Mouse (Mus musculus): ENCODE results near the gene Fgfr2. TPM values are rescaled to one million over a fixed set of nuclear protein-coding genes. Genes with fewer than 3 reads are reported as not detected.

Fgfr2 gene
- polyA plus RNA-seq, 1 experiment from 2014 or later, result 11.2 TPM

DNA sequence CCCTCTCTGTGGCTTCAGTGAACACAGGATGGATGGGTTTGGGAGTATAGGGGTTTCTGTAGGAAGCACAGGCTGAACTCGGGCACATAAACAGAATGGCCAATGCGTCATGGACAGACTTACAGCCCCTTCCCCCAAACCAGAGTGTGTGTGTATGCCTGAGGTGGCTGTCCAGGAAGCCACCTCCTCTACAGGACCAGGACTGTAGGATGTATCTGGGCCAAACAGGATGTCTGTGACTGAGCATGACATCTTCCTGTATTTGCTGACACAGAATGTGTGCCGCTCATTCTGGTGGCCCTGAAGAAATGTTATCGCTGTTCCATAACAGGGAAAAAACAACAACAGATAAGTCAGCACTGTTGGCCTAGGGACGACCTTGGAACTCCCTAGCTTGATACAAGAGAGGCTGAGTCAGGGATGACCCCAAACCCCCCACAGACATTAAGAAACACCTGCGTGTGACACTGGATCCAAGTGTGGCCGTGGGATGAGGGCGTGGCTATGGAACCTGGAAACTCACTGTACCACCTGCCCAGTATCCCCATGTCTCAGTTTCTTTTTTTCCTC is 687.6 kb downstream of the Fgfr2 start:
- DNase-seq, result no peak
- Histone ChIP-seq H3K4me3 (ENCODE audit: low read depth, low read length) (no peak overlapping the region), H3K4me2 (ENCODE audit: low read depth, low read length) (no peak overlapping the region), H3K4me1 (ENCODE audit: insufficient read depth) (no peaks in the 10 kb centered on the region), H3K36me3 (replicated peaks; ENCODE audit: insufficient read depth, low read length) (no peaks in the 10 kb centered on the region), H3K27me3 (ENCODE audit: insufficient read depth, low read length) (0 out of 2 replicates have a peak, but pooled peaks cover 2% of the 10 kb centered on the region), H3K9ac (replicated peaks) (no peak overlapping the region), H3K9me3 (ENCODE audit: low read length) (no peaks in the 10 kb centered on the region), H3K27ac (ENCODE audit: low read depth) (no peak overlapping the region)
- TF ChIP-seq EP300 (IDR thresholded peaks at IDR 0.05; ENCODE audit: low read depth) (no peak; the same call in 1 of the 2 replicates), CTCF (IDR thresholded peaks at IDR 0.05; ENCODE audit: low read depth) (no peak)
- peak; percentile 79 for ATAC-seq
- WGBS (ENCODE audit: insufficient replicate concordance), result 43% methylated on average over 8 of the region's 8 CpGs

DNA sequence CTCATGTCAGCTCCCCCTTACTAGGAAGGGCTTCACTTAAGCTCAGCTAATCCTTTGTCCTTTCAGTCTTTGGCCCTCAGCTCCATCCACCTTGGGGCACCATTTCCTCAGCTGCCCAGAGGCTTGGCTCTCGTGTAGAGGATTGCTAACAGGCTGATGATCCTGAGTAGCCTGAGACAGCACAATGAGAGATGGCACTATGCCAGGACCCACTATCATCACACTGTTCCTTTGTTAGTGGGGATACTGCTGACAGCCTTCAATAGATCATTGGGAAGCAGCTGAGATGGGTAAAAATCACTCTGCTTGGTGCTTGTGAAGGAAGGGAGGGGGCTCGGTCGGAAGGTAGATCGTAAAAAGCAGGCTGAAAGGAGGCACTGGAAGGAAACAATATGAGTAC is 693.8 kb downstream of the Fgfr2 start:
- WGBS (ENCODE audit: insufficient replicate concordance), result 76% methylated on average over 4 of the region's 4 CpGs
- no peaks in the 10 kb centered on the region for H3K9me3 ChIP-seq (ENCODE audit: low read length)
- ATAC-seq (no peak), DNase-seq (no peak)
- 0 out of 2 replicates have a peak, but pooled peaks cover 2% of the 10 kb centered on the region for H3K27me3 ChIP-seq (ENCODE audit: insufficient read depth, low read length)
- no peak overlapping the region for H3K27ac ChIP-seq (ENCODE audit: low read depth)
- no peak for TF ChIP-seq EP300 (IDR thresholded peaks at IDR 0.05; ENCODE audit: low read depth)
- TF ChIP-seq CTCF (IDR thresholded peaks at IDR 0.05; ENCODE audit: low read depth), result no peak
- no peaks in the 10 kb centered on the region for H3K36me3 ChIP-seq (replicated peaks; ENCODE audit: insufficient read depth, low read length)
- no peaks in the 10 kb centered on the region for H3K4me1 ChIP-seq (ENCODE audit: insufficient read depth)
- no peak overlapping the region for H3K9ac ChIP-seq (replicated peaks)
- H3K4me3 ChIP-seq (ENCODE audit: low read depth, low read length), result no peak overlapping the region
- H3K4me2 ChIP-seq (ENCODE audit: low read depth, low read length), result no peak overlapping the region

DNA sequence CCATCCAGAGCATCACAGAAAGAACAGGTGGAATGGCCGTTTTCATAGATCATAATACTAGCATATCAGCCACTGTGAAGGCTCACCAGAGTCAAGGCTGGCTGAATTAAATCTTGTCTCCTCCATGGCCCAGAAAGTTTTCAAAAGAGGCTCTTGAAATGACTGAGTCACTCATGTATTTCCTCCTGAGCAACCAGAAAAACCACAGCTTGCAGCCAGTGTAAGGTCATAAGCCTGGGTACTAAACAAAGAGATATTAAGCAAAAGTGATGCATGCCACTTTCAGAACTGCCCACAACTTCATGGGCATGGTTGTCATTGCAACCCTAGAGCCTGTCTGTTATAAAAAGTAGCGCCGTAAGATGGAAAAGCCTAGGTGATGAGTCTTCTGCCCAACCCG is 694.8 kb downstream of the Fgfr2 start:
- H3K9ac ChIP-seq (replicated peaks), result no peak overlapping the region
- H3K4me2 ChIP-seq (ENCODE audit: low read depth, low read length), result no peak overlapping the region
- 69% methylated on average over 4 of the region's 4 CpGs for WGBS (ENCODE audit: insufficient replicate concordance)
- H3K27me3 ChIP-seq (ENCODE audit: insufficient read depth, low read length), result 0 out of 2 replicates have a peak, but pooled peaks cover 2% of the 10 kb centered on the region
- DNase-seq, result no peak
- no peak for TF ChIP-seq EP300 (IDR thresholded peaks at IDR 0.05; ENCODE audit: low read depth)
- TF ChIP-seq CTCF (IDR thresholded peaks at IDR 0.05; ENCODE audit: low read depth), result no peak
- no peaks in the 10 kb centered on the region; the same call in 1 of the 2 replicates for H3K4me1 ChIP-seq (ENCODE audit: insufficient read depth)
- H3K4me3 ChIP-seq (ENCODE audit: low read depth, low read length), result no peak overlapping the region
- ATAC-seq, result no peak
- H3K36me3 ChIP-seq (replicated peaks; ENCODE audit: insufficient read depth, low read length), result no peaks in the 10 kb centered on the region
- no peaks in the 10 kb centered on the region for H3K9me3 ChIP-seq (ENCODE audit: low read length)
- no peak overlapping the region for H3K27ac ChIP-seq (ENCODE audit: low read depth)

DNA sequence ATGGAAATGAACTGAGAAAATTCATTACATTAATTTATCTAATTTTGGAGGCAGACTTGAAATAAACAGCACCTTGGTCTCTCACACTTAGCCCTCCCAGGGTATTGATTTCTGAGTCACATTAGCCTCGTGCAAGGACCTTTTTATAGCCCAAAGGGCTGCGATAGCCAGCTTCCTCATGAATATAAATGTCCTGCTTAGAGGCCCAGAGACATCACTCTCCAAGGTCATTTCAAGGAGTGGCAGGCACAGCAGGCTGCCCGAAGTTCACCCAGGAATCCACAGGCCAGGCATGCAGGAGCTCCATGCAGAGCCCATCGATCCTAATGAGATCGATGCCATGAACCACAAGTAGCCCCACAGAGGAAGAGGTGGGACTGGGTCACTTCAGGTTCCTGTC is 697.1 kb downstream of the Fgfr2 start:
- no peak for ATAC-seq
- H3K9ac ChIP-seq (replicated peaks), result no peak overlapping the region
- WGBS (ENCODE audit: insufficient replicate concordance), result 77% methylated on average over 5 of the region's 5 CpGs

DNA sequence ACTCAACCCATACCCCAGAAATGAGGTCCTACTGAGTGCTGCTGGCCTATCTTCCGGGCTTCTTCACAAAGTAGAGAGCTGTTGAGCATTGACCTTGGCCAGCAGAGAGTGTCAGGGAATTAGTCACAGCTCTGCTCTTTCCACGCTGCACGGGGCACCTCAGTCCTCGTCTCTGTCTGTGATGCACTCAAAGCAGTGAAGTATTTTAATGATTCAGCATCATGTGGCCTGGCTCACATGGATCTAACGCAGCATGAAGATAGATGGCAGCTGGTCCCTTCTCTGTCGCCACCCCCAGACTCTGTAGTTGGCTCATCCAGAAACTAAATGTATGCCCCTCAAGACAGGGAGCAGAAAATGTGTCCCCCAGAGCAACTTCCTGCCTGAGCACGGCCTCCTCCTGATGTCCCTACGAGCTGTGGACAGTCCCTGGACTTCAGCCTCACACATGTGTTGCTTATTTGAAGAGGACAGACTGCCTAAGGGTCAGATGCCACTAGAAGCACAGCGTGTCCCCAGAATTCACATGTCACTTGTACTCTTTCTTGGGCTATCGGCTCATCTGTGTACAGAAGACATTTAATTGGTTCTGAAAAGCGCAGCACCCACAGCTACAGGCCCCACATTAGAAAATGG is 697.7 kb downstream of the Fgfr2 start:
- no peaks in the 10 kb centered on the region for H3K9me3 ChIP-seq (ENCODE audit: low read length)
- ATAC-seq (no peak; the same call in 1 of the 2 replicates), DNase-seq (no peak)
- H3K4me2 ChIP-seq (ENCODE audit: low read depth, low read length), result no peak overlapping the region
- no peak overlapping the region for H3K9ac ChIP-seq (replicated peaks)
- no peak for TF ChIP-seq EP300 (IDR thresholded peaks at IDR 0.05; ENCODE audit: low read depth)
- TF ChIP-seq CTCF (IDR thresholded peaks at IDR 0.05; ENCODE audit: low read depth), result no peak
- H3K4me1 ChIP-seq (ENCODE audit: insufficient read depth), result no peaks in the 10 kb centered on the region; the same call in 1 of the 2 replicates
- H3K4me3 ChIP-seq (ENCODE audit: low read depth, low read length), result no peak overlapping the region
- 68% methylated on average over 11 of the region's 11 CpGs for WGBS (ENCODE audit: insufficient replicate concordance)
- H3K27me3 ChIP-seq (ENCODE audit: insufficient read depth, low read length), result no peaks in the 10 kb centered on the region
- no peak overlapping the region for H3K27ac ChIP-seq (ENCODE audit: low read depth)
- H3K36me3 ChIP-seq (replicated peaks; ENCODE audit: insufficient read depth, low read length), result no peaks in the 10 kb centered on the region

More for the DNA sequence above, 697.1 kb downstream of the Fgfr2 start:
- H3K27ac ChIP-seq (ENCODE audit: low read depth), result no peak overlapping the region
- H3K9me3 ChIP-seq (ENCODE audit: low read length), result no peaks in the 10 kb centered on the region
- no peaks in the 10 kb centered on the region; the same call in 1 of the 2 replicates for H3K4me1 ChIP-seq (ENCODE audit: insufficient read depth)
- no peaks in the 10 kb centered on the region for H3K36me3 ChIP-seq (replicated peaks; ENCODE audit: insufficient read depth, low read length)
- no peaks in the 10 kb centered on the region for H3K27me3 ChIP-seq (ENCODE audit: insufficient read depth, low read length)
- no peak overlapping the region for H3K4me3 ChIP-seq (ENCODE audit: low read depth, low read length)
- TF ChIP-seq EP300 (IDR thresholded peaks at IDR 0.05; ENCODE audit: low read depth) (no peak), CTCF (IDR thresholded peaks at IDR 0.05; ENCODE audit: low read depth) (no peak)
- H3K4me2 ChIP-seq (ENCODE audit: low read depth, low read length), result no peak overlapping the region
- no peak for DNase-seq

DNA sequence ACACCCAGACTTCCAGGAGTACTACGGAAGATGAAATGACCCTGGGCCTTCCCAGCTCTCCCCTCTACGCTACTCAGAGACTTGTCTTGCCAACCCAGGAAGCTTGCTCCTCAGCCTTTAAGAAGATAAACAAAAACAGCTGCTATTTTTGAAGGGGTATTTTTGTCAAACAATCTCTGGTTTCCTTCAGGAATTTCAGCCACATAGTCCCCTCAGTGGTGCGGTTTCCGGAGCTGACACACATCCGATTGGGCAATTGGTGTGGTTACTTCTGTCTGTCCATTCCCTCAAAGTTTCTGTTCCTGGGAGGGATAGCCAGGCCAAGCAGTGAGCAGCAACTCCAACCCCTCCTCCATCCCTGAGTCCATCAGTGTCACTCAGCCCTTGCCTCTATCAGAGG is 699.6 kb downstream of the Fgfr2 start:
- Histone ChIP-seq H3K36me3 (replicated peaks; ENCODE audit: insufficient read depth, low read length) (no peaks in the 10 kb centered on the region), H3K4me1 (ENCODE audit: insufficient read depth) (no peaks in the 10 kb centered on the region; the same call in 1 of the 2 replicates), H3K27me3 (ENCODE audit: insufficient read depth, low read length) (no peaks in the 10 kb centered on the region), H3K4me2 (ENCODE audit: low read depth, low read length) (no peak overlapping the region), H3K9ac (replicated peaks) (no peak overlapping the region), H3K27ac (ENCODE audit: low read depth) (peak overlapping the region; percentile 22; the same call in 1 of the 2 replicates), H3K4me3 (ENCODE audit: low read depth, low read length) (no peak overlapping the region), H3K9me3 (ENCODE audit: low read length) (no peaks in the 10 kb centered on the region)
- TF ChIP-seq CTCF (IDR thresholded peaks at IDR 0.05; ENCODE audit: low read depth) (no peak), EP300 (IDR thresholded peaks at IDR 0.05; ENCODE audit: low read depth) (peak; percentile 49)
- ATAC-seq (peak; percentile 40; the same call in 1 of the 2 replicates), DNase-seq (no peak)
- 59% methylated on average over 5 of the region's 5 CpGs for WGBS (ENCODE audit: insufficient replicate concordance)

Measured in liver, postnatal 0 days (tissue).